Mouse (Mus musculus) MEL (cell line): Measurements from ENCODE around the gene Sh2b1.

Experiments used
- CTCF ChIP-seq, 3 experiments: IDR thresholded peaks in 2 of 3; conservative IDR thresholded peaks in 1 of 3; 2 replicates each; pipeline ENCODE4 v1.5.1; 2011 to 2012; ENCODE audit warnings: low read length in 3 of 3, low read depth in 2 of 3, mild to moderate bottlenecking in 2 of 3, improper control_type of control experiment in 1 of 3, inconsistent platforms in 1 of 3, mixed read lengths in 1 of 3, moderate library complexity in 1 of 3; ENCODE audit not compliant: control insufficient read depth in 1 of 3, insufficient read depth in 1 of 3, poor library complexity in 1 of 3, severe bottlenecking in 1 of 3
- MAX ChIP-seq: IDR thresholded peaks from 2 replicates; pipeline ENCODE4 v1.6.1; 2011; ENCODE audit warnings: low read length, improper control_type of control experiment
- MYC ChIP-seq: IDR thresholded peaks from 2 replicates; pipeline ENCODE4 v1.6.1; 2011; ENCODE audit warnings: low read depth, mild to moderate bottlenecking, low read length, improper control_type of control experiment, moderate library complexity
- POLR2A ChIP-seq, 2 experiments: IDR thresholded peaks; 2 replicates each; pipeline ENCODE4 v1.6.1; 2011 to 2012; ENCODE audit warnings: low read length in 2 of 2, mild to moderate bottlenecking in 2 of 2, control low read depth in 1 of 2, improper control_type of control experiment in 1 of 2, low read depth in 1 of 2, moderate library complexity in 1 of 2; ENCODE audit not compliant: control insufficient read depth in 1 of 2, insufficient read depth in 1 of 2, poor library complexity in 1 of 2
- RCOR1 ChIP-seq: IDR thresholded peaks from 2 replicates; pipeline ENCODE4 v1.6.1; 2012; ENCODE audit warnings: low read depth, mild to moderate bottlenecking, inconsistent platforms, low read length, improper control_type of control experiment
- SIN3A ChIP-seq: IDR thresholded peaks from 2 replicates; pipeline ENCODE4 v1.6.1; 2012; ENCODE audit warnings: low read length, improper control_type of control experiment, inconsistent platforms
- TAL1 ChIP-seq: IDR thresholded peaks from 2 replicates; pipeline ENCODE4 v1.6.1; 2012; ENCODE audit warnings: mild to moderate bottlenecking, inconsistent platforms, low read length, moderate library complexity, mixed read lengths

DNA sequence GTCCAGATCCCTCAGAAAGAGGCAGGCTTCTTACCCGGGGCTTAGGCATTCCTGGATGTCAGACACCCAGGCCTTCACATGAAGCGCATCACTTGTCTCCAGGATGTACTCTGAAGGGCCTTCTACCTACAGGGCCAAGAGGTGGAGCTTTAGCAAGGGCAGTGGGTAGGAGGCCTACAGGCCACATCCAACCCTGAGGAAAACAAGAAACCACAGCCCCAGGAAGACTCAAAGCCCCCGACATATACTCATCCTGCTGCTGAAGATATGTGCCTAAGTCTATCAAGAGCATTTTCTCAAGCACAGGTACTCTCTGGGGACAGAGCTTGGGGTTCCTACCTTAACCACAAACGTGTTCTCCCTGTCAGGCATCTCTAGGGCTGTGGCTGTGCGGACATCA is 3.9 kb downstream of the Sh2b1 start:
- TF ChIP-seq CTCF (IDR thresholded peaks at IDR 0.05 in 2 of 3, conservative IDR thresholded peaks at IDR 0.05 in 1 of 3; ENCODE audit: control insufficient read depth in 1 of 3, insufficient read depth in 1 of 3, low read depth in 2 of 3, low read length in 3 of 3, poor library complexity in 1 of 3, severe bottlenecking in 1 of 3) (no peak), MAX (no peak), SIN3A (no peak), TAL1 (no peak), POLR2A (IDR thresholded peaks at IDR 0.05; ENCODE audit: control insufficient read depth in 1 of 2, insufficient read depth in 1 of 2, low read depth in 1 of 2, low read length in 2 of 2, poor library complexity in 1 of 2) (no peak), MYC (no peak), RCOR1 (no peak)
